Mouse (Mus musculus) testis, adult 2 months (tissue): ENCODE measurements around the gene Sds.

Experiments
- CTCF ChIP-seq: fragments of 200-500 bp; IDR thresholded peaks from 2 replicates; pipeline ENCODE4 v1.5.1; 2012; ENCODE audit warnings: low read depth, mild to moderate bottlenecking, inconsistent platforms, low read length, moderate library complexity; ENCODE audit not compliant: control insufficient read depth, insufficient read depth, insufficient replicate concordance
- POLR2A ChIP-seq: fragments of 200-500 bp; IDR thresholded peaks from 2 replicates; pipeline ENCODE4 v1.6.1; 2012; ENCODE audit warnings: low read depth, mild to moderate bottlenecking, inconsistent platforms, low read length, moderate library complexity; ENCODE audit not compliant: control insufficient read depth

DNA sequence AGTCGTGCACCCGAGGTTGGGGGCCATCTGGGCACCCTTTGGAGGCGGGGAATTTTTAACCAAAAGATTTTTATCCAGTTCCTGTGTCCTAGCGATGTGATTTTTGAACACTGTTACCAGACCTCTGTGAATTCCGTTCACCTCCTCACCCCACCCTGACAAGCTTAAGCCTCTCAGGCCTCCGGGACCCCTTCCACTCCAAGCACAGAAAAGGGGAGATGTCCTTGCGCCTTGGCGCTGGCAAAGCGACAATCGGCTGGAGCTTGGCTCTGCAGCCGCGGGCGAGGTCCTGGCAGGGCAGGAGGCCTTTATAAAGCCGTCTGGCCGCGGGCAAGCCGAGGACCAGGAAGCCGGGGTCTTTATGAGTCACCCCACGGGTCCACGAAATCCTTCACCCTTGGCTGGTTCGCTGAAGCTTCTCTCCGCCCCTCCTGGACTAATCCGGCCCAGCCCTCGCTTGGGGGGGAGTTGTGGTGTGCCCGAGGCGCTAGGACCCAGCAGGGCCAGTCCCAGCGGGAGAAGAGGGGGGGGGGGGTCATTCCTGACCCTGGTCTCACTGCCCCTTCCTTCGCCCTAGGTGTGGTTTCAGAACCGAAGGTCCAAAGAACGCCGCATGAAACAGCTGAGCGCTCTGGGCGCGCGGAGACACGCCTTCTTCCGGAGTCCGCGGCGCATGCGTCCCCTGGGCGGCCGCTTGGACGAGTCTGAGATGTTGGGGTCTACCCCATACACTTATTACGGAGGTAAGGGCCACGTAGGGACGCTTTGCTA is 40.4 kb upstream of the Sds start:
- TF ChIP-seq CTCF = no peak
- TF ChIP-seq POLR2A = no peak
